Mouse (Mus musculus): ENCODE results near the gene Gipc2. TPM values are rescaled to one million over a fixed set of nuclear protein-coding genes. Genes with fewer than 3 reads are reported as not detected.

The Gipc2 gene
- 6.1 and 7.7 TPM in 2 replicates for polyA plus RNA-seq (2021; fragmentation: Nextera tagmentation)
- long read RNA-seq, experiment 1, partial matches to known transcripts = 0 of 8 reads
- long read RNA-seq, experiment 1, other reads (novel, unspliced or antisense) = 6 of 8 reads
- long read RNA-seq, experiment 2, partial matches to known transcripts = 3 of 12 reads
- long read RNA-seq, experiment 2, other reads (novel, unspliced or antisense) = 6 of 12 reads

DNA sequence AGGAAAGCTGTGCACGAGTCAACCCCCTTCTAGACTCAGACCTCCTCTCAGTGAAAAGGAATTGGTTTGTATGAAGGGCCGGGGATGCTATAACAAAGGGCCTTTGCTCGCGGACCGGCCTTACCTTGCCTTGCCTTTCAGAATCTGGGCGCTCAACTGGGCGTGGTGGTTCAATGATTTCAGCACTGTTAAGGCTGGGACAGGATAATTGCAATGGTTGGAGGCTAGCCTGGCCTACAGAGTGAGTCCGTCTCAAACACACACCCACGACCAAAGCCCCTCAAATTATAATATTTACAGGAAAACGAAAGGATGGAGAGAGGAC lies at the start of gene Gipc2:
Gipc2 (minus strand) TSS at position 132 of the 325 bp plus-strand sequence.

DNA sequence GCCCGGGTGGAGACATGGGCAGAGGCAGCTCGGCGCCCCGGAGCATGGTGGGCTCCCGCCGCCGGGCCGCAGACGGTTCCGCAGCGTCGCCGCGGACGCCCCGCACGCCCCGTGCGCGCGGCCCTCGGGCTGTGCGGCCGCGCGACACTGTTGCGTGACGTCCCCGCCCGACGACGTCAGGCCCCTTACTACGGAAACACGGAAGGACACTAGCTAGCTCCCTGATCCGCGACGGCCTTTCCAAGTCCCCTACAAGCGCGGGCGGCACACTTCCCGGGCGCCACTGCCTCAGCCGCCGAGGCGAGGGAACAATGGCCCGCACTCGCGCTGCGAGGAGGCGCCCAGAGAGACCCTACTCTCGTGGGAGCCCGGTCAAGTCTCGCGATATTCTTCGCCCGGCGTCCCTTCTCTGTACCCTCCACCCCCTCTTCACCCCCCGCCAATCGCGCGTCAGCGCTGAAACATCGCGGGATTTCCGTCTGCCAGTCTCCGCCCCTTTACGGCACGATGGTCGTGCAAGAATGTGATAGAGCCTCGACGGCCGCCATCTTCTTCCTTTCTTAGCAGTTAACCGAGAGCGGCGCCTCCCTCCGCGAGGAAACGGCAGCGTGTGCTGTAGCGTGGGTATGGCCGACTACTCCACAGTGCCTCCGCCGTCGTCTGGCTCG lies 44.1 kb upstream of the Gipc2 start, which contains the start of the genes Dnajb4 and Fubp1:
Dnajb4 (minus strand) TSS at position 336 of the 668 bp plus-strand sequence.
Fubp1 (plus strand) TSS at position 456 of the 668 bp plus-strand sequence.

Other genes starting within 250 kb of the Gipc2 start
- 42.6 and 44.9 TPM in 2 replicates for gene Dnajb4, start 44.1 kb upstream of the Gipc2 start, polyA plus RNA-seq (2021; fragmentation: Nextera tagmentation)
- gene Fubp1, start 44.2 kb upstream of the Gipc2 start, polyA plus RNA-seq (2021; fragmentation: Nextera tagmentation) = 60.0 and 71.1 TPM in 2 replicates
- 5.5 and 5.8 TPM in 2 replicates for gene Nexn, start 100.1 kb upstream of the Gipc2 start, polyA plus RNA-seq (2021; fragmentation: Nextera tagmentation)
- gene Miga1, start 174.2 kb upstream of the Gipc2 start, polyA plus RNA-seq (2021; fragmentation: Nextera tagmentation) = 10.3 and 18.5 TPM in 2 replicates
- 62.5 and 69.5 TPM in 2 replicates for gene Usp33, start 180.2 kb upstream of the Gipc2 start, polyA plus RNA-seq (2021; fragmentation: Nextera tagmentation)
- 6.6 and 11.1 TPM in 2 replicates for gene Zzz3, start 229.2 kb upstream of the Gipc2 start, polyA plus RNA-seq (2021; fragmentation: Nextera tagmentation)